Mouse (Mus musculus) skeletal muscle tissue, adult 2 months (tissue): Measurements from ENCODE around the gene Ahcyl2.

Experiments
- DNase-seq: peaks from one replicate; pipeline ENCODE4 v3.0.0-alpha.2; 2012; ENCODE audit warnings: low read depth, low spot score

Ahcyl2 gene

DNA sequence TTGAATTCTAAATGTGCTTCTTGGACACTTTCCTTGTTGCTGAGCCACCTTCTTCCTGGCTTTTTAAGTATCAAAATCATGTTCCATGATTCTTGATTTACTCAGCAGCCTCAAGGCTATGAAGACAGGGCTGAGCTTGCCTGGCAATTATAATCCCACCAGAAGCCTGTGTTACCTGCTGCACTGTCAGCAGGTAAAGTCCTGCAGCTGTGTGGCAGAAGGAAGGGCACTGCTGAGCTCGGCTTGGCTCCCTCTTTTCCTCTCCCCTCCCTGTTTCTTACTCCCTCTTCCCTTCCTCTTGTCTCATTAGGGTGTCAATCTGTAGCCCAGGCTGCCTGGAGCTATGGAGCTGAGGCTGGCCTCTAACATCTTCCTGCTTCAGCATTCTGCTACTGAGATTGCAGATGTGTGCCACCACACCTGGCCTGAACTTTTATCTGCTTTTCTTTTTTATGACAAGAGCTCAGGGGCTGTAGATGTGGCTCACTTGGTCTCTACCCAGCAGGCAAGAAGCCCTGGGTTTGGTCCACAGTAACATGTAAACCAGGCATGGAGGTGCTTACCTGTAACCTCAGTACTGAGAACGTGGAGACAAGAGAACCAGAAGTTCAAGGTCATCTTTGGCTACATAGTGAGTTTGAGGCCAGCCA lies 3.0 kb downstream of the Ahcyl2 start:
- no peak for DNase-seq

DNA sequence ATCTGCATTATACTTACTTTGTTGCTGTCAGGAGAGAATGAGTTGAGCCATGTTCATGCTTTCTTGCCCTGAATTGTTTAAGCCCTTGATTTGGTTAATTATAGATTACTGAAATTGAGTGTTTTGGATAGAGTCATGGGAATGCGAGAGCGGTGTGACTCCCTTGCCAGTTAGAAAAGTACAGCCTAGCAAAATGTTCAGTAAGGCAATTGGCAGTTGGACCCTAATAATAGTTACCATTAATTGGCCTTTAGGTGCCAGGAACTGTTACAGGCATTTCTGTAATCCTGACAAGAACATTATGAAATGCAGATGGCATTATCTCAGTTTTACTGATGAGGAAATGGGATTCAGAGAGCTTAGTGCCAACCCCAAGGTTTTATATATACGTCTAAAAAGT lies 4.4 kb downstream of the Ahcyl2 start:
- no peak for DNase-seq

DNA sequence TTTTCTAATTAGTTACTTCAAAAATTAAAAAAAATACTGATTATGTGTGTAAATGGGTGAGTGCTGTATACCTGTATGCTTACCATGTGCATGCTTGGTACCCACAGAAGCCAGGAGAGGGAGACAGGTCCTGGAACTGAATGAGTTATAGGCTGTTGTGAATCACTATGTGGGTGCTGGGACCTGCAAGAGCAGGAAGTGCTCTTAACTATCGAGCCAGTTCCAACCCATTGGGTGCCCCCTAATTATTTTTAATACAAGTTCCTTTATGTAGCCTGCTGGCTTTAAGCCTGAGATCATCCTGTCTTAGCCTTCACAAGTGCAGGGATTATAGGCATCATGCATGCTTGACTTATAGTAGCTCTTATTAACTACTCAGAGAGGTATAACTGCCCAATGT lies 6.3 kb downstream of the Ahcyl2 start:
- no peak for DNase-seq

DNA sequence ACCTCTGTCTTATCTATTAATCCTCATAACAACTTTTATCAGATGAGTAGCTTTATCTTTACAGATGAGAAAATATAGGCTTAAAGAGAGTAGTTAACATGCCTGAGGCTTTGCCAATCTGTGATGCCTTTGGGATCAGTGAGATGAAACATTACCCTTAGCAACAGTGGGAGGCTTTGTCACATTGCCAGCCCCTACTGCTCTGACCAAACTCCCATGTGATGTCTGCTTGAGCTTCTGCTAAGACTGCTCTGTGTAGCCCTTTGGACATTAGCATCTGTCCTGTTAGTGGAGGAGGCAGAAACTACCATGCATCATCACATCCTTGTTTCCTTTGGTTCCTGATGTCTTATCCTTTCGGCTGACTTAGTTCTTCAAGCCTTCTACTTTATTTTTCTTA lies 7.8 kb downstream of the Ahcyl2 start:
- DNase-seq, result no peak

DNA sequence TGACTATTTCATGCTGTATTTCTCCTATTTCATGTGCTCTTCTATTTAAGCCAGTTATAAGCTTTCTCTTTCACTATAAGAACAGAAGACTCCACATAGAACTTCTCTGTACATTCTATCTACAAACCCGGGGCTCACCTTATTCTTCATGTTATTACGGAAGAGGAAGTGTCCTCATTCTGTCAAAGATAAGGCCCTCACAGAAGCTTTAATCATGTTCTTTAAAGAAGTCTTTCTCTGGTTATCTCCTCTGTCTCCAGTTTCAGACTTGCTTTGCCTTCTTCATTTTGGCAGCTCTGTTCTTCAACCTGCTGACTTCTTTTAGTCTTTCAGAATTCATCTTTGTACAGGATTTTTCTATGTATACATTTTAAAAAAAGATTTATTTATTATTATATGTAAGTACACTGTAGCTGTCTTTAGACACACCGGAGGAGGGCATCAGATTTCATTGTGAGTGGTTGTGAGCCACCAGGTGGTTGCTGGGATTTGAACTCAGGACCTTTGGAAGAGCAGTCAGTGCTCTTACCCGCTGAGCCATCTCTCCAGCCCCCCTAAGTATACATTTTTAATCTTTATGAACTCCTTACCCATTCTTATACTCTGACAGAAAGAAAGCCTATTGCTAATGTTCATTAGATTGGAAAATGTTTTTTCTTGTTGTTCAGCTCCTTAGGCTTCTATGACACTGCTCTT lies 8.9 kb downstream of the Ahcyl2 start:
- DNase-seq, result no peak

DNA sequence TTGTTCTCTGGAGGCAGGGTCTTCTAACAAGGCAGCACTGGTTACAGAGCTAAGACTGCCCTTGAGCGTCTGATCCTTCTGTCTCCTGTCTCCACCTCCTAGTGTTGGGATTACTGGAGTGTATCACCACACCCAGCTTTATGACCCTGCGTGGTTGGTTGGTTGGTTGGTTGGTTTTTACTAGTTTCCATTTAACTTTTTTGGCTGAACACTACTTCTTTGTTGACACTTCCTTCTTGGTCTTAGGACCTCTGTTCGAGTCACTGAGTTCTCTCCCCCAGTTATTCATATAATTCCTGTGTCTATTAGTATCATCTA lies 9.4 kb downstream of the Ahcyl2 start:
- no peak for DNase-seq

DNA sequence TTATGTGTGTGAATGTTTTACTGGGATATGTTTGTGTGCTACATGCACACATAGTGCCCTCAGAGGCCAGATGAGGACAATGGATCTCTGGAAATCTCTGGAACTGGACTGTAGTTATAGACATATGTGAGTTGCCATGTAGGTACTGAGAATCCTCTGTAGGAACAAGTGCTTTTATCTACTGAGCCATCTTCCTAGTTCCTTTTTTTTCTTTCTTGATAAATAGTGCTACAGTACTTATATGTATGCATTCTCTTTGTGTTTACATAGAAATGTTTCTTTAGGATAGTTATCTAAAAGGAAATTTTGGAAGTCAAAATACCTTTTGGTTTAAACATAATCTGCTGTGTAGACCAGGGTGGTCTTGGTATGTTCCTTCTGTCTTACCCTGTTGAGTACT lies 12.3 kb downstream of the Ahcyl2 start:
- no peak for DNase-seq

DNA sequence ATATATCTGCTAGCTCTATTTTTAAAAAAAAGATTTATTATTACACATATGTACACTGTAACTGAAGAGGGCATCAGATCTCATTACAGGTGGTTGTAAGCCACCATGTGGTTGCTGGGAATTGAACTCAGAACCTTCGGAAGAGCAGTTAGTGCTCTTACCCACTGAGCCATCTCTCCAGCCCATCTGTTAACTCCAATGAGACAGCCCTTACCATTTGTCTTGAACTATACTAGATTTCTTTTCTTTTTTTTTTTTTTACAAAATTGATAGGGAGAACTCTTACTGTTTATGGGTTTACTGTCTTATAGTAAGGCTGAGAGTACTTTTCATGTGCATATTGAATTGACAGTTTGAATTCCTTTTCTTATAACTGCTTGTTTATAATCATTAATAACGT lies 12.8 kb downstream of the Ahcyl2 start:
- DNase-seq, result no peak

DNA sequence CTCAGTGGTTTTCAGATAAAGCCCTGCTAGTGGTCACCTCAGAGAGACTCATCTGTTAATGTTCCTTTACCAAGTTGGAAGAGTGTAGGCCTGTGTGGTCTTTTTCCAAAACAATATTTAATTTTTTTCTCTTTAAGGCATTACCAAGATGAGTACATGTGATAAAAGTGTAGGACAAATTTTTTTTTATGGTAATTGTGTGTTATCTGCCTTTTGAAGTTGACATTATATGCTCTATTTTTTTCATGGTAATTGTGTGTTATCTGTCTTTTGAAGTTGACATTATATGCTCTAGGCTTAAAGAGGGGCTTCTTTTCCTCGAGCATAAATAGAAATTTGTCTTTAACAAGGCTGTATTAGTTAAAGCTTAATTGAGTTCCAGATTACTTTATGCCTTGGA lies 14.4 kb downstream of the Ahcyl2 start:
- no peak for DNase-seq

DNA sequence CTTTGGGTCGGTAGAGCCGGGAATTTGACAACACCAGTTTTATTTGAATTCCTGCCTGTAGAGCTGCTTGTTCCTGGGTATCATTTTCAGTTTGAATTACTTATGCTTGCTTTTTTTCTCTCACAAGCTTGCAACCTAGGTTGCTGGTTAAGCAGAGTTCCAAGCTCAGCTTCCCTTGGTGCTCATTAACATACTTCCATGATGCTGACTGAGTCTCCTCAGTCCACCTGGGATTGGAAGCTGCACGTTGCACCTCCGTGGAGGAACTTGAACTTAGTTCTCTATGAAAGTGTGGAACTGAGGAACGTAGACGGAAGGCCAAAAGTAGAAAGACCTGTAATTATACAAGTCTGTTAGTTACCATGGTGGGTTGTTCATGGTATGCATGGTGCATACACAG lies 16.1 kb downstream of the Ahcyl2 start:
- no peak for DNase-seq

DNA sequence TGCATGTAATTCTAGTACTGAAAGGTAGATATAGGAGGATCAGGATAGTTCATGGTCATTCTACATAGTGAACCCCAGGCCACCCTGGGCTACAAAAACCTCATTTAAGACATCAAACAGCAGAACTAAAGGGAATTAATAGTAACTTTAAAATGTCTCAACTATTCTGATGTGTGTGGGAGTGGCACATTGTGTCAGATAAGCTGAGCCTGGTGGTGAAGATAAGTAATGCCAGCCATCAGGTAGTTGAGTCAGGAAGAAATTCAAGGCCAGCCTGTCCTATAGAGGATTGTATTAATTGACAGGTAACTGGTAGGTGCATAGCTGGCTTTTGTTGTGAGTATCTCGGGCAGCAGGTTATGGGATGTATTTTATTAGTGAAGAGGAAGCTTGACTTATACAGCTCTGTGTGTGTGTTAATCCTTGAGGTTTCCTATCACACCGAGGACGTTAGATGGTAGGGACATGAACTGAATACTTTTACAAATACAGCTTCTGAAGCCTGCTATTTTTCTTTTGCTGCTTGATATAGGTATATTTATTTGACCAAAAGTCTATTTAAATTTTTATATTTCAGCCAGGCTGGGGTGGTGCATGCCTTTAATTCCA lies 16.7 kb downstream of the Ahcyl2 start:
- no peak for DNase-seq

DNA sequence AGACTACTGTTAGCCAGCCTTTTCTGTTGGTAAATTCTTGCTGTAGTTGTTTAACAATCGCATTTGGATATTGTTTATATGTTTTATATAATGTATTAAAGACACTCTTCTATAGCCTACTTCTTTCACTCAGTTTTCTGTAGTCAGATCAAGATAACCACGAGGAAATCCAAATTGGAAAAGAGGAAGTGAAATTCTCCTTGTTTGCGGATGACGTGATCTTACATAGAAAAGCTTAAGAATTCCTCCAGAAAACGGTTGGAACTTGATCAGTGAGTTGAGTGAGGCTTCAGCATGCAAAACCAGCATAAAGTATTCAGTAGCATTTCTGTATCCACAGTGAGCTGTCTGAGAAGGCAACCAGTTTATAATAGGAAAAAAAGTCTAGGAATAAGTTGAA lies 17.9 kb downstream of the Ahcyl2 start:
- DNase-seq, result no peak

DNA sequence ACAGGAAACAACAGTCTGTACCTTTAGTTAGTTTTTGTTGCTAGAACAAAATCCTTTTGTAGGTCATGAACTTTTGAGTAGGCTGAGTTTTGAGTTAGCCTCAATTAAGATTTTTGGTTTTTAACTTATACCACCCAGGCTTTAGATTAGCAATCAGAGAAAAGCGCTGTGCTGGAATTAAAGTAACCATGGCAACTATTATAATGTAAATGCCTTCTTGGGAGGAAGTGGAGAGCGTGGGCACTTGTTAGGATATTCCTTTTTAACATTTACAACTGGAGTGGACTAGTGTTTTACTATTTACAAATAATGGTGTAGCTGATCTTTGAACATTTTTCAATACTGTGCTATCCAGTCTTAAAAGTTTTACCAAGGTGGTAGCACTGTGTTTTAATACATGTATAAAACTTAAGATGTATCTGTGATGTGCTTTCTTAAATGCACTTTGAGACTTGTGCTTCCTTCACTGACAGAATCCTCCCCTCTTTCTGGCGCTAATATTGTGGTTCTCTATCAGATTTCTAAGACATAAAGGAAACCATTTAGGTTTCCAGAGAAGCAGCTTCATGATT lies 21.1 kb downstream of the Ahcyl2 start:
- DNase-seq, result no peak

DNA sequence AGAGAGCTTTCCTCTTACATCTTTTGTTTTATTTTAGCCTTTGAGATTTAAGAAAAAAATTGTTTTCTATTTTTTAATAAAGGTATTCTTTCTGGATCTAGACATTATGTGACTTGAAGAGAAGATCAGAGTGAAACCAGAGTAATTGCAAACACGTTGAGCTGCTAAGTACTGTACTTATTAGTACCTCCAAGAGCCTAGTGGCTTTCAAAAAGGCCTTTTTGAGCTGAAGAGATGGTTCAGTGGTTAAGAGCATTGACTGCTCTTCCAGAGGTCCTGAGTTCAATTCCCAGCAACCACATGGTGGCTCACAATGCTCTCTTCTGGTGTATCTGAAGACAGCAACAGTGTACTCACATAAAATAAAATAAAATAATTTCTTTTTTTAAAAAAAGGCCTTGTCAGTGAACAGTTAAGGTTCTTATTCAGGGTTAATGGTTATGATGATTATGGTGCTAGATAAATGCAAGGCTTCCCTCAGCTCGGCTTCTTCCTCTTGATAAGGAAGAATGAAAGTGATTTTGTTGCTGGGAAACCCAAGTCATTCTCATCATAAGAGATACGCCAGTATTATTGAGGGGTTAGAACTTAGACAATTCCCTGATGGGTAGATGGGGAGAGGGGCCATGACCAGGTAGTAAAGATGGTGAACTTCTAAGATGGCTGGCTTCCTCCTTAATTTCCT lies 22.3 kb downstream of the Ahcyl2 start:
- no peak for DNase-seq

DNA sequence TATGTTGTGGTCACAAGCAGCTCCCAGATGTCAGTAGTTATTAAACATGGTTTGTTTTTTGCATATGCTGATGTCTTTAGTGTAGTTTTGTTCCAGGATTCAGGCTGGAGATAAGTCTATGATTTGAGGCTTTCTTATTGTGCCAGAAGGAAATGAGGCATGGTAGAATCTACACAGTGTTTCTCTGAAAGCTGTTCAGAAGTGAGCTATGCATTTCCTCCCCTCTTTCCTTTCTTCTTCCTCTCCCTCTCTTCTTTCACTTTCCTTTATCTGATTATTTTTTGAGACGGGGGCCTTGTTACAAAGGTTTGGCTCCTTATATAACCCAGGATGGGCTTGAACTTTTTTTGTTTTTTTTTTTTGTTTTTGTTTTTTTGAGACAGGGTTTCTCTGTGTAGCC lies 25.7 kb downstream of the Ahcyl2 start:
- DNase-seq, result no peak

DNA sequence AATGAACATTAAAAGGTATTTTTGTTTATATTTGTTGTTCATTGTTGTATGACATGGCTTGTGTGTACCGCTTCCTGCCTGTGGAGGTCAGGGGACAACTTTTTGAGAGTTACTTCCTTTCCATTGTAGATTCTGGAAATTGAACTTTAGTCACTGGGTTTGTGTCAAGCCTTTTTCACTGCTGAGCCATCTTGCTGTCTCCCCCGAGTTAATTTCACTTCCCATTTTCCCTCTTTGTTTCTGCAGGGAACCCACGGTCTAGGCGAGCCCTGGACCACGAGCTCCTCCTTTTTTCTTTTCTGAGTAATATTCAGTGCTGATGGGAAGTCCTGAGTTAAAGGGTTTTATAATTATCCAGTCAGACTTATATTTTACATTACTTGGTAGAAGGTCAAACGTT lies 26.8 kb downstream of the Ahcyl2 start:
- DNase-seq, result no peak

DNA sequence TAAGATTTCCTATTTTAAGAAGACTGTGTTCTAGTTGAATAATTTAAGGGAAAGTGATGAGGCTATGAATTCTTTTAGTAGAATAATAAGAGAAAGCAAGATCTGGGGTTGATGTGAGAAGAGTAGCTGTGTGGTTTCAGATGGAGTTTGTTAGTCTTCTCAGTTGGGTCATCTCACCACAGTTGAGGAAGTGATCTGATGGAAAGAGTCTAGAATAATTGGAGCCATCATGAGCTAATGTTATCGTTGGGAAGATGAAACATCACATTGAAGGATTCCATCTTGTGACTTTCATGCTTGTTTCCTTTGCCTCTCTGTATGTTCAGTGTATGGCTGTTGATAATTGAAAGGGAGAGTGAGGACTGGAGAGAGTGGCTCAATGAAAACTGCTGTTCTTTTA lies 35.2 kb downstream of the Ahcyl2 start:
- no peak for DNase-seq

DNA sequence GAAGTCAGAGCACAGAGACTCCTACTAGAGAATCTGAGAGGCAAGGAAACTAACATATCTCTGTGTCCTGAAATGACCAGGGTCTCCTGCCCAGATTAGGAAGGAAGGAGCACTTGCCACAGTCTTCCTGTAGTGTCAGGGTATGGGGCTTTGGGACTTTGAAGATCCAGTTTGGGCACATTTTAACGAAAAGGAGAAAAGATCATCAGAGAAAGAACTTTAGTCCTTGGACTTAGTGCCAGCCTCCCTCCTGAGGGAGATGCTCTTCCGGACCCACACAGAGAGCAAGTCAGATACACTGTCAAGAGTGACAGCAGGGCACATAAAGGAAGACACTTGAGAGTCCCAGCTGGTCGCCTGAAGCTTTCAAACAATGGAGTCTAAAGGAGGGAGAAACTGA lies 36.2 kb downstream of the Ahcyl2 start:
- no peak for DNase-seq

DNA sequence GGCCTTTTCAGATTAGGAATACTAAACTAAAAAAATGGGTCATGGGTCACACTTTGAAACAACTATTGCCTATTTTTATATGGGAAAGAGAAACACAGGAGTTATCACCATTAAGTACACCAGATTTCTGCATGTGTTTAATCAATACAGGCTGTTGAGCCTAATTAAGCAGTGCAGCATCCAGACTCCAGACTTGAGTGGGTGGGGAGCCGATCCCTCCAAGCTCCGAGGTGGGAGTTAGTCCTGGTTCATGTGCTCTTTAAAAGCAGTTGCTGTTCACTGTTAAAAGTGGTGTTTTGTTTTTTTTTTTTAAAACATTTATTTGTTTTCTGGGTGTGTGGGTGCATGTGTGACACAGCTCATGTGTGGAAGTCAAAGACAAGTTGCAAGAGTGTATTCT lies 37.6 kb downstream of the Ahcyl2 start:
- DNase-seq, result no peak

DNA sequence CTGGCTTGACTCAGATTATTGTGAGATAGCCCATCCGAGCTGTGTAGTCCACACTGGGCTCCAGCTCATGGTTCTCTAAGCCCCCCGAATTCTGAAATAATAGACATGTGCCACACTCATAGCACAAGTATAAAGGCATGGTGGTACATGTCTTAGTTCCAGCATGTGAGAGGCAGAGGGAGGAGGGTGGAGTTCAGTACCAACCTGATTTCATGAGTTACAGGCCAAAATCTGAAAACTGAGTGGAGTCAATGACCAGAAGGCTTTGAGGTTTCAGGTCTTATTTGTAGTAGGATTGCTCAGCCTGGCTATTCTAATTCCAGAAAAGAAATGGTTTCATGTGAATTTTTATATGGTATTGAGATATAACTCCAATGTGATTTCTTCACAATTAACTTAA lies 44.3 kb downstream of the Ahcyl2 start:
- no peak for DNase-seq

DNA sequence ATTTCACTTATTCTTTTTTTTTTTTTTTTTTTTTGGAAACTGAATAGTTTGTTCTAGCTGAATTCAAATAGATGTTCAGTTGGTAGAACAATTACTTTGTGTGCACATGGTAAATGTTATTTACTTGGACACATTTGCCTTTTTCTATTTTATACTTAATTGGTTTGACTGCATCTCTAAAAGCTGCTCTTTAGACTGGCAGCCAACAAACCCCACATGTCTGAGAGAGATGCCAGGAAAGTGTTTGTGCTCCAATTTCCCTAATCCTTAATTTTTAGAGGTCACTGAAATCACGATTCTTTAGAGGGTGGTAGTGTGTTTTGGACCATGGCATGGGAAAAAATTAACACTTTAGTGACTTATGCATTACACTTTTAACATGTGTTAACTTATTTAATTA lies 44.8 kb downstream of the Ahcyl2 start:
- DNase-seq, result no peak

DNA sequence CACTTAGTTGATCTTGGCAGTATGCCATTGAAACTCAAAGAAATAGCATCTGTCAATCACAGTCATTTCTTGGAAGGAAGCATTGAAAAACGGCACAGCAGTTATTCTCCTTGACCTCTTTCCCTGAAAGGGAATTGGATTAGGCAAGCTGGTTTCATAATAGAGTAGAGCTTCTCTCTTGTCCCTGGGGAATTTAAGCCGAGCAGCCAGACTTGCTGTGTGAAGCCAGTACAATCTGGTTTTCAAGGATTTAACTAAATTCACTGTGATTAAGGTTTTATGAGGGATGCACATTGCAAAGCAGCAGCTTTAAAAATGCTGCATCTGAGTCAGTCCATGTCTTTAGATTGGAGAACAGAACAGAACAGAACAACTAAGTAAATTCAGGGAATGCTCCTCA lies 46.8 kb downstream of the Ahcyl2 start:
- peak; percentile 70 for DNase-seq

DNA sequence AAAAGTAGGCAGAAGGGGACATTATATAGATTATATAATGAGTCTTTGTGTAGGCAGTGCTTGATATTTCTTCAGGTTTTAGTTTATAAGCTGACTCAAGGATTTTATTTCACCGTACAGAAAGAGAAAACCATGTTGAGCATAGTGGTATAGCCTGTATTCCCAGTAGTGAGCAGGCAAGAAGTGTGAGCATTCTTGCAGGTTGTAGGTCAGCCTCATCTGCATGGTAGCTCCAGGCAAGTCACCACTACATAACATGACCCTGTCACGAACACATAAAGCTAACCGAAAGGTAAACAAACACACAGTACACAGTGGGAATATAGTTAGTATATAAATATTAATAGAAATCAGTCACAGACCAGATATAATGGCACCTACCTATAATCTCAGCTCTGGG lies 47.2 kb downstream of the Ahcyl2 start:
- no peak for DNase-seq
